Mouse (Mus musculus) small intestine, adult 2 months (tissue): Measurements from ENCODE around the gene Fstl1.

ENCODE experiments used
- CTCF ChIP-seq: fragments of 200-500 bp; IDR thresholded peaks from 2 replicates; pipeline ENCODE4 v1.5.1; 2012; ENCODE audit warnings: low read depth, mild to moderate bottlenecking, control low read depth, inconsistent platforms, low read length, moderate library complexity, mixed read lengths; ENCODE audit not compliant: insufficient replicate concordance, insufficient read length; ENCODE audit errors: extremely low read depth
- POLR2A ChIP-seq: fragments of 200-500 bp; IDR thresholded peaks from 2 replicates; pipeline ENCODE4 v1.6.1; 2012; ENCODE audit warnings: low read depth, mild to moderate bottlenecking, control low read depth, inconsistent platforms, low read length, moderate library complexity

- TF ChIP-seq POLR2A (no peak), CTCF (no peak)
Measured at GRCm38 (mm10) chr16:37809623-37809992, 32.9 kb downstream of the Fstl1 start.
